Comparison of ENCODE assay signal across 22 mouse cellular contexts in genomic region chr6:28914981-28915380, GRCm38 (mm10).
DNase-seq lines count a peak whose midpoint lies in the region; ATAC-seq and TF ChIP-seq lines count a peak whose summit lies in the region.
"Had no signal": no experiment of that assay in that cellular context is flagged by ENCODE, and none has a peak within 500 bp of the region (broad histone marks: within the 10 kb centered on the region; RNA-seq: fewer than 3 reads in every experiment).

No protein-coding gene starts in this region.

- H3K27me3 ChIP-seq in heart, adult 2 months (ENCODE audit: control insufficient read depth, insufficient read depth, low read length), result no peaks in the 10 kb centered on the region
- H3K27me3 ChIP-seq in heart, embryonic 11.5 days (ENCODE audit: control insufficient read depth, insufficient read depth, low read length), result no peaks in the 10 kb centered on the region
- H3K27me3 ChIP-seq in lung, embryonic 14.5 days (ENCODE audit: insufficient read depth, low read length), result no peaks in the 10 kb centered on the region
- H3K27me3 ChIP-seq: limb, embryonic 15.5 days; lung, embryonic 15.5 days; neural tube, embryonic 13.5 days; Patski had no signal

- TF ChIP-seq CTCF in heart, adult 2 months (IDR thresholded peaks at IDR 0.05), result peak; percentile 23; the same call in 1 of the 2 replicates
- TF ChIP-seq CTCF in lung, embryonic 14.5 days (IDR thresholded peaks at IDR 0.05; ENCODE audit: low read depth), result peak; percentile 19; the same call in 1 of the 2 replicates

- no peak overlapping the region for H3K4me3 ChIP-seq in heart, adult 2 months
- H3K4me3 ChIP-seq in heart, embryonic 11.5 days (ENCODE audit: low read depth, low read length), result no peak overlapping the region
- no peak overlapping the region for H3K4me3 ChIP-seq in lung, embryonic 14.5 days (ENCODE audit: low read depth, low read length)
- H3K4me3 ChIP-seq: embryonic facial prominence, embryonic 10.5 days; erythroblast, embryonic 14.5 days; heart, embryonic 15.5 days; limb, embryonic 15.5 days; lung, embryonic 15.5 days; megakaryocyte, embryonic 14.5 days; neural tube, embryonic 13.5 days had no signal

- intact Hi-C loops in heart, adult 2 months (cut with DNase I), result no loop called here

- H3K36me3 ChIP-seq in heart, adult 2 months (ENCODE audit: control insufficient read depth, insufficient read depth, low read length), result no peaks in the 10 kb centered on the region
- H3K36me3 ChIP-seq in heart, embryonic 11.5 days (ENCODE audit: control insufficient read depth, insufficient read depth, low read length), result no peaks in the 10 kb centered on the region
- H3K36me3 ChIP-seq in lung, embryonic 14.5 days (ENCODE audit: insufficient read depth), result no peaks in the 10 kb centered on the region
- H3K36me3 ChIP-seq: embryonic facial prominence, embryonic 10.5 days; heart, embryonic 15.5 days; limb, embryonic 15.5 days; lung, embryonic 15.5 days; neural tube, embryonic 13.5 days had no signal

- ATAC-seq in heart, embryonic 11.5 days (replicated peaks; ENCODE audit: insufficient number of reproducible peaks, low FRiP score, low TSS enrichment), result no peak
- no peak for ATAC-seq in lung, embryonic 14.5 days (ENCODE audit: insufficient read depth)
- ATAC-seq: forebrain, embryonic 14.5 days; Patski had no signal

- no peak overlapping the region for H3K4me2 ChIP-seq in heart, embryonic 11.5 days
- H3K4me2 ChIP-seq in lung, embryonic 14.5 days, result no peak overlapping the region
- H3K4me2 ChIP-seq: heart, embryonic 15.5 days; limb, embryonic 15.5 days; lung, embryonic 15.5 days; neural tube, embryonic 13.5 days had no signal

- no peak for TF ChIP-seq EP300 in heart, adult 2 months (IDR thresholded peaks at IDR 0.05; ENCODE audit: insufficient read depth, low read depth, low read length)

- H3K27ac ChIP-seq in heart, adult 2 months, result no peak overlapping the region
- no peak overlapping the region for H3K27ac ChIP-seq in heart, embryonic 11.5 days (ENCODE audit: low read depth, low read length)
- H3K27ac ChIP-seq in lung, embryonic 14.5 days (ENCODE audit: low read depth), result no peak overlapping the region
- H3K27ac ChIP-seq: embryonic facial prominence, embryonic 10.5 days; heart, embryonic 15.5 days; limb, embryonic 15.5 days; lung, embryonic 15.5 days; neural tube, embryonic 13.5 days had no signal

- no peak overlapping the region for H3K9ac ChIP-seq in heart, adult 2 months (ENCODE audit: low read depth, low read length)
- H3K9ac ChIP-seq in heart, embryonic 11.5 days (ENCODE audit: low read depth, low read length), result no peak overlapping the region
- no peak overlapping the region for H3K9ac ChIP-seq in lung, embryonic 14.5 days
- H3K9ac ChIP-seq: heart, embryonic 15.5 days; limb, embryonic 15.5 days; lung, embryonic 15.5 days; neural tube, embryonic 13.5 days had no signal

- no peaks in the 10 kb centered on the region for H3K9me3 ChIP-seq in heart, embryonic 11.5 days (replicated peaks; ENCODE audit: control insufficient read depth, low read length)
- H3K9me3 ChIP-seq in lung, embryonic 14.5 days (ENCODE audit: low read depth, low read length), result no peaks in the 10 kb centered on the region
- H3K9me3 ChIP-seq: heart, embryonic 15.5 days; limb, embryonic 15.5 days; lung, embryonic 15.5 days; neural tube, embryonic 13.5 days had no signal

- H3K79me2 ChIP-seq in heart, adult 2 months (replicated peaks; ENCODE audit: control insufficient read depth, insufficient read depth, low read length), result no peaks in the 10 kb centered on the region

- no peak for TF ChIP-seq POLR2A in heart, adult 2 months (IDR thresholded peaks at IDR 0.05; ENCODE audit: insufficient read depth, low read depth, low read length)

- no peak for DNase-seq in heart, adult 2 months
- DNase-seq in lung, embryonic 14.5 days, result no peak
- no peak for DNase-seq in lung, postnatal 4 days
- DNase-seq in ES-CJ7 (ENCODE audit: low read depth, low spot score), result peak; percentile 74
- DNase-seq in c-Kit-positive CD71-positive TER-119-positive erythroid progenitor cells, embryonic 14.5 days (ENCODE audit: low spot score), result peak; percentile 11
- DNase-seq in neural tube, embryonic 10.5 days (ENCODE audit: extremely low spot score, low spot score), result no peak
- DNase-seq in adrenal gland, postnatal 14 days, result no peak
- DNase-seq: cerebellum, adult 11-12 months; heart, adult 11 months; kidney, postnatal 14 days; right cerebral cortex, postnatal 25 days; thymus, postnatal 25 days had no signal

- no peaks in the 10 kb centered on the region for H3K4me1 ChIP-seq in heart, adult 2 months (ENCODE audit: control insufficient read depth, insufficient read depth, low read length)
- H3K4me1 ChIP-seq in heart, embryonic 11.5 days (ENCODE audit: control insufficient read depth, insufficient read depth, low read length), result no peaks in the 10 kb centered on the region
- no peaks in the 10 kb centered on the region for H3K4me1 ChIP-seq in lung, embryonic 14.5 days (ENCODE audit: insufficient read depth)
- H3K4me1 ChIP-seq: heart, embryonic 15.5 days; limb, embryonic 15.5 days; lung, embryonic 15.5 days had no signal

- 36% methylated on average over 1 of the region's 1 CpGs for WGBS in heart, adult 2 months
- WGBS in heart, embryonic 11.5 days (ENCODE audit: insufficient replicate concordance), result 32% methylated on average over 1 of the region's 1 CpGs
- 36% methylated on average over 1 of the region's 1 CpGs for WGBS in lung, embryonic 14.5 days

Comparison
In these comparisons a context has a peak if more than half of its experiments do, and no peak if none do; other contexts are left out.
1. DNase-seq: peak in ES-CJ7 (single experiment) and c-Kit-positive CD71-positive TER-119-positive erythroid progenitor cells, embryonic 14.5 days (single experiment); none in heart, adult 2 months (0 of 2), lung, embryonic 14.5 days (single experiment), lung, postnatal 4 days (0 of 2), neural tube, embryonic 10.5 days (single experiment) and adrenal gland, postnatal 14 days (single experiment).